ENCODE assay signal across 20 mouse cellular contexts in genomic region chr6:100304831-100305230, GRCm38 (mm10). TPM values are rescaled to one million over a fixed set of nuclear protein-coding genes. Genes with fewer than 3 reads are reported as not detected.
DNase-seq lines count a peak whose midpoint lies in the region.
"Had no signal": no experiment of that assay in that cellular context is flagged by ENCODE, and none has a peak within 500 bp of the region (broad histone marks: within the 10 kb centered on the region; RNA-seq: fewer than 3 reads in every experiment).

No protein-coding gene starts in this region.

- no peaks in the 10 kb centered on the region for H3K36me3 ChIP-seq in heart, embryonic 10.5 days
- H3K36me3 ChIP-seq: embryonic facial prominence, embryonic 13.5 days; hindbrain, embryonic 15.5 days had no signal

- no peak overlapping the region for H3K27ac ChIP-seq in heart, embryonic 10.5 days
- H3K27ac ChIP-seq: embryonic facial prominence, embryonic 13.5 days; forebrain, embryonic 13.5 days; gastrocnemius, adult 2 months; hindbrain, embryonic 15.5 days had no signal

- WGBS in heart, embryonic 10.5 days = 63% methylated on average over 10 of the region's 10 CpGs

- H3K4me3 ChIP-seq in heart, embryonic 10.5 days = no peak overlapping the region
- H3K4me3 ChIP-seq: embryonic facial prominence, embryonic 13.5 days; forebrain, embryonic 13.5 days; gastrocnemius, adult 2 months; hindbrain, embryonic 15.5 days had no signal

- peaks cover 10% of the 10 kb centered on the region for H3K4me1 ChIP-seq in heart, embryonic 10.5 days
- H3K4me1 ChIP-seq: forebrain, embryonic 13.5 days; hindbrain, embryonic 15.5 days had no signal

- no peaks in the 10 kb centered on the region for H3K9me3 ChIP-seq in heart, embryonic 10.5 days
- H3K9me3 ChIP-seq: forebrain, embryonic 13.5 days; hindbrain, embryonic 15.5 days had no signal

- peaks cover 25% of the 10 kb centered on the region for H3K27me3 ChIP-seq in heart, embryonic 10.5 days (ENCODE audit: insufficient read depth, poor library complexity, severe bottlenecking)
- H3K27me3 ChIP-seq: embryonic facial prominence, embryonic 13.5 days; forebrain, embryonic 13.5 days; hindbrain, embryonic 15.5 days had no signal

- peak; percentile 15 for DNase-seq in heart, postnatal 4 days
- no peak for DNase-seq in heart, embryonic 10.5 days (ENCODE audit: low spot score)
- peak; percentile 56 for DNase-seq in embryo, embryonic 10 days (ENCODE audit: low spot score)
- DNase-seq in embryo, embryonic 9.5 days (ENCODE audit: extremely low spot score) = peak; percentile 22
- DNase-seq in forelimb bud, embryonic 11.5 days (ENCODE audit: low read depth, low spot score) = peak; percentile 33
- no peak for DNase-seq in Muller cell, postnatal 12 days (ENCODE audit: inconsistent ontology term)
- DNase-seq in urinary bladder, postnatal 10 days (ENCODE audit: low spot score) = no peak
- DNase-seq in cerebellum, adult 9-11 months = no peak
- DNase-seq: adrenal gland, adult 2 months; adrenal gland, postnatal 25 days; cerebellum, adult 18-20 months; cerebellum, postnatal 14 days; forebrain, postnatal 0 days; gastrocnemius, adult 2 months; gastrocnemius, postnatal 36 days; heart, adult 11 months; heart, postnatal 14 days had no signal

RNA-seq across cellular contexts. Expression of gene Rybp, which starts 17.5 kb away (rescaled TPM):
- 10 to 100 TPM; 23.9 to 28.1 TPM for total RNA-seq in heart, postnatal 4 days (2021)
- 11.4 and 14.8 TPM in 2 replicates for polyA plus RNA-seq in heart, embryonic 10.5 days (2016; fragmentation: Nextera tagmentation; extraction: Ambion mirVana)

Comparison
In these comparisons a context has a peak if more than half of its experiments do, and no peak if none do; other contexts are left out.
1. DNase-seq: peak in heart, postnatal 4 days (single experiment), embryo, embryonic 10 days (single experiment), embryo, embryonic 9.5 days (single experiment) and forelimb bud, embryonic 11.5 days (single experiment); none in heart, embryonic 10.5 days (single experiment), Muller cell, postnatal 12 days (single experiment), urinary bladder, postnatal 10 days (single experiment) and cerebellum, adult 9-11 months (single experiment).